Mouse (Mus musculus) ZHBTc4 (cell line): ENCODE data around the gene Prkcq.

Experiments used
- DNase-seq: peaks from one replicate; pipeline ENCODE4 v3.0.0-alpha.2; 2011; ENCODE audit warnings: low read depth, low spot score

Gene Prkcq

GRCm38 (mm10) chr2:11171754-11172501, at the start of gene Prkcq:
Gene Prkcq, plus strand, starts transcription at chr2:11172108.
- DNase-seq: peak; percentile 70

- no peak for DNase-seq
These were observed 41.0 kb upstream of the Prkcq start for GRCm38 (mm10) chr2:11130881-11131280.

GRCm38 (mm10) chr2:11135718-11136117, 36.2 kb upstream of the Prkcq start:
- no peak for DNase-seq

GRCm38 (mm10) chr2:11138076-11138475, 33.8 kb upstream of the Prkcq start:
- peak; percentile 67 for DNase-seq

GRCm38 (mm10) chr2:11139518-11140152, 32.3 kb upstream of the Prkcq start:
- peak; percentile 69 for DNase-seq

- DNase-seq: no peak
These were observed 31.5 kb upstream of the Prkcq start for GRCm38 (mm10) chr2:11140385-11140784.

- no peak for DNase-seq
These were observed 22.8 kb upstream of the Prkcq start for GRCm38 (mm10) chr2:11149091-11149490.

GRCm38 (mm10) chr2:11150975-11151374, 20.9 kb upstream of the Prkcq start:
- no peak for DNase-seq

GRCm38 (mm10) chr2:11151655-11152323, 20.1 kb upstream of the Prkcq start:
- no peak for DNase-seq

- DNase-seq: no peak
These were observed 12.3 kb upstream of the Prkcq start for GRCm38 (mm10) chr2:11159641-11160040.

GRCm38 (mm10) chr2:11160696-11161095, 11.2 kb upstream of the Prkcq start:
- DNase-seq: no peak

- DNase-seq: no peak
These were observed 10.6 kb upstream of the Prkcq start for GRCm38 (mm10) chr2:11161336-11161735.

- no peak for DNase-seq
These were observed 9.2 kb upstream of the Prkcq start for GRCm38 (mm10) chr2:11162701-11163100.

GRCm38 (mm10) chr2:11164170-11164569, 7.7 kb upstream of the Prkcq start:
- DNase-seq: no peak

- DNase-seq: peak; percentile 8
These were observed 2.1 kb upstream of the Prkcq start for GRCm38 (mm10) chr2:11169721-11170335.

- DNase-seq: no peak
These were observed 1.0 kb downstream of the Prkcq start for GRCm38 (mm10) chr2:11172831-11173414.

- DNase-seq: no peak
These were observed 1.6 kb downstream of the Prkcq start for GRCm38 (mm10) chr2:11173521-11173920.

GRCm38 (mm10) chr2:11174101-11174500, 2.2 kb downstream of the Prkcq start:
- no peak for DNase-seq

GRCm38 (mm10) chr2:11177880-11178279, 6.0 kb downstream of the Prkcq start:
- DNase-seq: no peak

- no peak for DNase-seq
These were observed 9.6 kb downstream of the Prkcq start for GRCm38 (mm10) chr2:11181510-11181909.

- no peak for DNase-seq
These were observed 10.2 kb downstream of the Prkcq start for GRCm38 (mm10) chr2:11182096-11182495.

- no peak for DNase-seq
These were observed 12.1 kb downstream of the Prkcq start for GRCm38 (mm10) chr2:11183991-11184390.
